Mouse (Mus musculus) embryonic facial prominence, embryonic 15.5 days (tissue): ENCODE data around the gene Fbxw7. TPM values are rescaled to one million over a fixed set of nuclear protein-coding genes. Genes with fewer than 3 reads are reported as not detected.
A peak's percentile ranks its signal among the peaks of the same experiment; 100 is the strongest.

Experiments
- ATAC-seq: fragments of 200-750 bp; cut with Nextera tagmentation; 2 replicates; pipeline ENCODE4 v1.8.0; 2017; ENCODE audit warnings: low read depth, moderate TSS enrichment; ENCODE audit not compliant: insufficient number of reproducible peaks, low FRiP score, low TSS enrichment
- H3K27ac ChIP-seq: fragments of 300-500 bp; sonication (generic); replicated peaks from 2 replicates; pipeline ENCODE4 v1.5.1; 2015; ENCODE audit warnings: mild to moderate bottlenecking, inconsistent platforms
- H3K27me3 ChIP-seq: fragments of 300-500 bp; sonication (generic); 2 replicates; pipeline ENCODE4 v1.6.1; 2015; ENCODE audit warnings: inconsistent platforms
- H3K36me3 ChIP-seq: fragments of 300-500 bp; sonication (generic); 2 replicates; pipeline ENCODE4 v1.6.1; 2015; ENCODE audit warnings: mild to moderate bottlenecking, inconsistent platforms
- H3K4me1 ChIP-seq: fragments of 300-500 bp; sonication (generic); 2 replicates; pipeline ENCODE4 v1.6.1; 2015; ENCODE audit warnings: inconsistent platforms
- H3K4me2 ChIP-seq: fragments of 300-500 bp; sonication (generic); replicated peaks from 2 replicates; pipeline ENCODE4 v1.6.1; 2015; ENCODE audit warnings: mild to moderate bottlenecking, inconsistent platforms
- H3K4me3 ChIP-seq: fragments of 300-500 bp; sonication (generic); replicated peaks from 2 replicates; pipeline ENCODE4 v1.5.1; 2015; ENCODE audit warnings: mild to moderate bottlenecking, inconsistent platforms
- H3K9ac ChIP-seq: fragments of 300-500 bp; sonication (generic); 2 replicates; pipeline ENCODE4 v1.6.1; 2015; ENCODE audit warnings: inconsistent platforms
- H3K9me3 ChIP-seq: fragments of 300-500 bp; sonication (generic); replicated peaks from 2 replicates; pipeline ENCODE4 v1.6.1; 2016; ENCODE audit warnings: inconsistent platforms
- WGBS: fragments of 180-500 bp; shearing (Covaris S2); methylation state at CpG from one replicate; pipeline ENCODE4 v1.1.7; 2015; 5-methylcytosine and 5-hydroxymethylcytosine counted together
- polyA plus RNA-seq: library from polyadenylated mRNA; unstranded; fragments of >200 nt; fragmentation: Nextera tagmentation; extraction: Ambion mirVana; gene quantifications from 2 replicates; pipeline ENCODE4 v1.2.1, GENCODE M21; 2015

Gene Fbxw7
- polyA plus RNA-seq, result 14.6 and 17.9 TPM in 2 replicates

DNA sequence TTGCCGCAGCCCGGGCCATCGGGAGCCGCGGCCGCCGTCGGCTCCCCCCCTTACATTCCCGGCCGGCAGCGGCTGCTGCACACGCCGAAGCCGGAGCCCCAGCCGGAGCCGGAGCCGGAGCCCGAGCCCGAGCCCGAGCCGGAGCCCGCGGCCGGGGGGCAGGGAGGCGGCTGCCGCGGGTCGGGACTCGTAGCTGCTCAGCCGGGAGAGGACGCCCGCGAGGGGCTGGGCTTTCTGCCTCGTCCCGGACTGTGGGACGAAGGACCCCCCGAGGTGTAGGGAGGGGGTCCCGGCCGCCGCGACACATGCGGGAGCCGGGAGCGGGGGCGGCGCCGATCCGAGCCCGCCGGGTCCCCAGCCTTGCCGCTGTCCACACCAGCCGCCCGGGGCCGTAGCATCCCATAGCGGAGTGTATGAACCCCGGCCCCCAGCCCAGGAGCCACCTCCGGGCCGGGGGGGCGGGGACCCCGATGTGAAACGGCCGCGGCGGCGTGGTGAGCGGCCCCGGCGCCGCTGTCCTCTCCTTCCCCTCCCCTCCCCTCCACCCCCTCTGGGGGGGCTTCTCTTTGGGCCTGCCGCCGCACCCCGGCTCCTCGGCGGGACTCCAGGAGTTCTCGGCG is at the start of gene Fbxw7:
TSS of gene Fbxw7 (plus strand) at position 507 of the 620 bp plus-strand sequence.
- Histone ChIP-seq H3K4me2 (peak within 1 kb of the TSS; percentile 91), H3K27ac (peak within 1 kb of the TSS; percentile 98), H3K9ac (peak within 1 kb of the TSS; percentile 91), H3K27me3 (no peaks in the 10 kb centered on the region), H3K4me1 (peaks cover 21% of the 10 kb centered on the region), H3K9me3 (no peaks in the 10 kb centered on the region), H3K36me3 (no peaks in the 10 kb centered on the region), H3K4me3 (peak within 1 kb of the TSS; percentile 98)
- peak; percentile 69 for ATAC-seq
- under 1% methylated on average over 55 of the region's 76 CpGs for WGBS

DNA sequence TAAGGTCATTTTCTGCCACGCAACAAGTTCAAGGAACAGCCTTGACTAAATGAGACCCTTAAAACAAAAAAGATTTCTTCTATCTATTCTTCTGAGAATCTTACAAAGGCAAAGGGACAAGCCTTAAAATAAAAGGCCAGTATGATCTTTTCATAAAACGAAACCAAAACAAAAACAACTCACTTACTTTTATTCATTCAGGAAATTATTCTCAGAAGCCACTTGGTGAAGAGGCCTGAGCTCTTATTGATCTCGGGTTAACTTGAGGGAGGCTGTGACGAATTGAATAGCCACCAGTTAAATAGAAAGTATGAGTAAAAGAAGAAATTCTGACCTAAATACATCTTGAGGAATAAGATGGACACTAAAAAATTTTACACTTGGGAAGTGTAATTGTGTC is 46.1 kb upstream of the Fbxw7 start:
- 86% methylated on average over 4 of the region's 4 CpGs for WGBS
- Histone ChIP-seq H3K4me1 (no peaks in the 10 kb centered on the region), H3K9me3 (no peaks in the 10 kb centered on the region), H3K4me2 (no peak overlapping the region), H3K27me3 (no peaks in the 10 kb centered on the region), H3K4me3 (no peak overlapping the region), H3K27ac (no peak overlapping the region), H3K9ac (no peak overlapping the region), H3K36me3 (no peaks in the 10 kb centered on the region)
- ATAC-seq, result no peak

DNA sequence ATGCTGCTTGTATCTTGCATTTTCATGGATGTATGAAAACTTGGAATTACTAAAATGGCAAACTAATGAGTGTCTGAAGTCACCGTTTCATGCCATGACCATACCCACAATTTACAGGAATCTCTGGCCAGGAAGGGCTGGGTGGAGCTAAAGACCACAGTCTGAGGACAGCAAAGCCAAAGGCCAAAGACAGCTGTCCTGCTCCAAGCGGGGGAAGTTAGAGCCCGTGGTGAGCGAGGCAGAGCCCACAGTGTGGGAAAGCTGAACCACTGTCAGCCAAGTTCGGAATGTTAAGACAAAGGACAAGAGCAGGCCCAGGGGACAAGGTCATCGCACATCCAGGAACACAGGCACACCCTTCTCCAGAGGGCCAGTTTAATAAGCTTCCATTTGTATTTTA is 45.7 kb upstream of the Fbxw7 start:
- Histone ChIP-seq H3K4me1 (no peaks in the 10 kb centered on the region), H3K27ac (no peak overlapping the region), H3K9ac (no peak overlapping the region), H3K9me3 (no peaks in the 10 kb centered on the region), H3K4me2 (no peak overlapping the region), H3K36me3 (no peaks in the 10 kb centered on the region), H3K27me3 (no peaks in the 10 kb centered on the region), H3K4me3 (no peak overlapping the region)
- 76% methylated on average over 6 of the region's 6 CpGs for WGBS
- no peak for ATAC-seq

DNA sequence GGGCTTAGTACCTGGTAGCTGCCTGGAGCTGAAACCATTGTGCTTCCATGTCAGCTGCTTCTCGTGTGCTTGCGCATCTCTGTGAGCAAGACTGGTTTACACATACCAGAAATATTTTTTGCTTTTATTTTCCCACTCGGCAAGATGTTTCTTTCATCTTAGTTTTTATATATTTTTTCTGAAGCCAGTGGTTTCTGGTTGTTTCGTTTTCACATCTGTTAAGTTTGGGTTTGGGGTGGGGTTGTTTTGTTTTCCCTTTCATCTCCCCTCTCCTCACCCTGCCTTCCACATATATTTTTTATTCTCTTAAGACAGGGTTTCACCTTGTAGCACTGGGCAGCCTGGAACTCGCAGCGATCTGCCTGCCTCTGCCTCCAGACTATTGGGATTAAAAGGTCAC is 44.5 kb upstream of the Fbxw7 start:
- H3K27me3 ChIP-seq, result no peaks in the 10 kb centered on the region
- no peak for ATAC-seq

DNA sequence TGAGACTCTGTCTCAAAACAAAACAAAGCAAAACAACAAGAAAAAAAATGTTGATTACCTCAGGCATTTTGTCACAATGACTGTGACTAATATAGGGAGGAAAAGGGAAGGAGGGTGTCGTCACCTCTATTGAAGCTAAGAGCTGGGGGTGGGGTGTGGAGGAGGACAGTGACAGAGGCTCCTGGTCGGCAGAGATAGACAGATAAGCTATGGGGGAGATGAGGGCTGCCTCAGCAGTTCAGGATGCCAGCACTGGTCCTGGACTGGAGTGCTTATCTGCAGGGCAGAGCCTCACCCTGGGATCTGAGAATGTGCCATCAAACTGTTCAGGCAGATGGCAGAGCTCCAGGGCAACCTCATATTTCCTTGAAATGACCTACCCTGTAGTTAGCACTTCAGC is 43.1 kb upstream of the Fbxw7 start:
- H3K27me3 ChIP-seq, result no peaks in the 10 kb centered on the region
- H3K4me3 ChIP-seq, result no peak overlapping the region
- H3K36me3 ChIP-seq, result no peaks in the 10 kb centered on the region
- ATAC-seq, result no peak
- WGBS, result 55% methylated on average over 2 of the region's 2 CpGs
- H3K27ac ChIP-seq, result no peak overlapping the region
- H3K9ac ChIP-seq, result no peak overlapping the region
- no peaks in the 10 kb centered on the region for H3K9me3 ChIP-seq
- no peak overlapping the region for H3K4me2 ChIP-seq
- H3K4me1 ChIP-seq, result peaks cover 17% of the 10 kb centered on the region

More for the DNA sequence above, 44.5 kb upstream of the Fbxw7 start:
- Histone ChIP-seq H3K4me3 (no peak overlapping the region), H3K4me1 (peaks cover 6% of the 10 kb centered on the region), H3K9ac (no peak overlapping the region), H3K36me3 (no peaks in the 10 kb centered on the region), H3K27ac (no peak overlapping the region), H3K9me3 (no peaks in the 10 kb centered on the region), H3K4me2 (no peak overlapping the region)
- 67% methylated on average over 6 of the region's 6 CpGs for WGBS

DNA sequence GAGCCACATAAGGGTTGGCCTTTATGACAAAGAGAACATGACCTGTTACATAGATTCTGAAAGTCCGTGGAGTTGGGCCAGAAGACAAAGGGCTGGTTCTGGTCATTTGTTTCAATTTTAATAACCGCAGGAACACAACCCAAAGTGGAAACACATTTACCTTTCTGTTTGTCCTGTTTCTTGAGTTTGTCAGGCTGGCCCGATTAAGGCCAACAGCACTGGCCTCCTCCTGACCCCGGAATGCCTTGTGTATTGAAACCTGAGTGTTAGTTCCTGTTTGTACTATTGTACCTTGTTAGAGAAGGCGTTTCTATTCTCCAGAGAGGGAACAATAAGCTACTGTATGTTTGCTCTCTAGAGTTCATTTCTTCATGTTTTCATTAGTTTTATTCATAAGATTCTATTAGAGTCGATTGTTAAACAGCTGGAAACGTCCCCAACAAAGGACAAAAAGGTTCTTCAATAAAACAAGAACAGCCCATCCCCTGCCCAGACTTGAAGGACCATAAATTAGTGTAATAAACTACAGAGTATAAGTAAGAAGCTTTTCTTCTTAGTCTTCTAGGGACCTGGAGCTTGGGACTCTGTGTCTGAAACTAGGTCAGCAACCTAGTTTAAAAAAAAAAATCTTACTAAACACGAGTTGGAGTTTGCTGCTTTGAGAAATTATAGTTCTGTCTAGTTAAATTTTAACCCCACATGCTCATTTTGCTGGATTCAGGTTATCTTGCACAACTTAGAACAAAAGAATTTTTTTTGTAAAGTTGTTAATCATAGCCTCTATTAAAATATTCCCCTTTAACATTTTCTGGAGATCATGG is 40.6 kb upstream of the Fbxw7 start:
- Histone ChIP-seq H3K4me2 (no peak overlapping the region), H3K4me1 (peaks cover 17% of the 10 kb centered on the region), H3K9ac (no peak overlapping the region), H3K36me3 (no peaks in the 10 kb centered on the region), H3K27ac (peak overlapping the region; percentile 86), H3K27me3 (no peaks in the 10 kb centered on the region), H3K9me3 (no peaks in the 10 kb centered on the region), H3K4me3 (no peak overlapping the region)
- 34% methylated on average over 8 of the region's 8 CpGs for WGBS
- ATAC-seq, result no peak

DNA sequence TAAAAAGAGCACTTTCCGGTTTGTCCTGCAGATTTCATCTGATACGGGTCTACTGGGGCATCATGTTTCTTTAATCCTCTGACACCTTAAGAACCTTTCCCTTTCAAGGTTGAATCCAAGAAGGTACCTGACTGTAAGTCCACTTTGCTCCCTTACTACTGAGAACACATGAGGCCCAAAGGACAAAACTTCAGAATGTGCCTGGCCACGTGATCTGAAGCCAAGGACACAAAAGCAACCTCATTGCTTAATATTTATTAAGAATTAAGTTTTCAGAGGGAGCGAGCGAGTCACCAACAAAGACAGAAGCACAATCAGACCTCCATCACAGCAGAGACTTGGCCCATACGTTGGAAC is 40.0 kb upstream of the Fbxw7 start:
- peak overlapping the region; percentile 86 for H3K27ac ChIP-seq
- 46% methylated on average over 6 of the region's 6 CpGs for WGBS
- no peaks in the 10 kb centered on the region for H3K9me3 ChIP-seq
- no peaks in the 10 kb centered on the region for H3K36me3 ChIP-seq
- H3K4me1 ChIP-seq, result peaks cover 17% of the 10 kb centered on the region
- H3K9ac ChIP-seq, result no peak overlapping the region
- no peaks in the 10 kb centered on the region for H3K27me3 ChIP-seq
- H3K4me2 ChIP-seq, result no peak overlapping the region
- no peak overlapping the region for H3K4me3 ChIP-seq
- ATAC-seq, result no peak

DNA sequence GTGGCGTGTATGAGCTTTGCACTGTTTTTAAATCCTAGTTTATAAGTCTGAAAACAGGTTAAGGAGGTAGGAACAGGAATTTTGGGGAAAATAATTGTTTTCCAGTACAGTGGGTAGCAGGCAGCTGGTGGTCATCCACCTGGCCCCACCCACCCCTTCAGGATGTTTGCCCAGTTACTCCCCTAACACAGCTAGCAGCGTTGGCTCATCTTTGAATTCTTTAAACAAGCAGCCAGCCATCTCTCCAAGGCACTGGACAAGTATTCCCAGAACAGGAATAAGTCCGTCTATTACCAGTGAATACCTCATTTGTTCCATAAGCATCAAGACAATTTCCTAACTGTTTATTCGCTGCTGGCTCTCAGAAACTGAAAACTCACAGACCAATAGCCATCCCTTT is 39.5 kb upstream of the Fbxw7 start:
- ATAC-seq, result peak; percentile 49; the same call in 1 of the 2 replicates
- no peaks in the 10 kb centered on the region for H3K27me3 ChIP-seq
- H3K4me3 ChIP-seq, result no peak overlapping the region
- peak overlapping the region; percentile 86 for H3K27ac ChIP-seq
- WGBS, result 29% methylated on average over 4 of the region's 4 CpGs
- peaks cover 17% of the 10 kb centered on the region for H3K4me1 ChIP-seq
- H3K9me3 ChIP-seq, result no peaks in the 10 kb centered on the region
- no peaks in the 10 kb centered on the region for H3K36me3 ChIP-seq
- no peak overlapping the region for H3K4me2 ChIP-seq
- H3K9ac ChIP-seq, result no peak overlapping the region

DNA sequence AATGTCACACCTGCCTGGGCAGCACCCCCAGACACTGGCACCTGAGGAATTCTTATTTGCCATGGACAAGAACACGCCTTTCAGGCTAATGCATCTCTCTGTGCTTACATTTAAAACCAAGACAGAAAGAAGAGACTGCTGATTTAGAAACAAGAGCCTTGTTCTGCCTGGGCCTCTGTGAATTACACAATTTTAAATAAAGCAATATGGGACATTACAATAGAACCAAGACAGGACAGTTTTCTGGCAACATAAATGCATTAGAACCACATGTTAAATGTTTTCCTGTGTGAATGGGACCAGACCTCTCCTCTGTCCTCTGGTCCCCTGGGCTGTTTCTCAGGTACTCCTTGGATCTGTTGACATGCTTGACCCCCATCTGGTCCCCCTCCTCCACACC is 39.0 kb upstream of the Fbxw7 start:
- Histone ChIP-seq H3K27ac (peak overlapping the region; percentile 86), H3K36me3 (no peaks in the 10 kb centered on the region), H3K4me1 (peaks cover 17% of the 10 kb centered on the region), H3K4me2 (0 out of 2 replicates have a peak overlapping the region, but pooled peaks have one; percentile 0), H3K9ac (no peak overlapping the region), H3K4me3 (no peak overlapping the region), H3K27me3 (no peaks in the 10 kb centered on the region), H3K9me3 (no peaks in the 10 kb centered on the region)
- ATAC-seq, result peak; percentile 71; the same call in 1 of the 2 replicates
- WGBS, result 20% methylated on average over 1 of the region's 1 CpGs

DNA sequence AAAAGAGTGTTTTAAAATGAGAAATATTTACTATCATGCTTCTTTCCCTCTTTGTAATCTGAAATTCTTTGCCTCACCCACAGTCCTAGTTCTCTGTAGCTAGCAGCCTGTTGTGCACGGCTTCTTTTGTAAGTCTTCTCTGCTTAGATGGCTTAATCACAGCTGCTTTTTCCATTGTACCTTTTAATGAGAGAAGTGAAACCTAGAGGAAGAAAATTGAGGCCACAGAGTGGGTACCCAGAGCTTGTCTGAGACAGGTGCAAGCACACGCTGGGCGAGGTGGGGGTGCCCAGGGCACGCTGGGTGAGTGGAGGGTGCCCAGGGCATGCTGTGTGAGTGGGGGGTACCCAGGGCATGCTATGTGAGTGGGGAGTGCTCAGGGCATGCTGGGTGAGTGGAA is 27.2 kb upstream of the Fbxw7 start:
- Histone ChIP-seq H3K27ac (no peak overlapping the region), H3K4me1 (no peaks in the 10 kb centered on the region), H3K27me3 (no peaks in the 10 kb centered on the region), H3K4me3 (no peak overlapping the region), H3K9ac (no peak overlapping the region), H3K36me3 (no peaks in the 10 kb centered on the region), H3K9me3 (no peaks in the 10 kb centered on the region), H3K4me2 (no peak overlapping the region)
- ATAC-seq, result peak; percentile 47; the same call in 1 of the 2 replicates
- 91% methylated on average over 4 of the region's 4 CpGs for WGBS

DNA sequence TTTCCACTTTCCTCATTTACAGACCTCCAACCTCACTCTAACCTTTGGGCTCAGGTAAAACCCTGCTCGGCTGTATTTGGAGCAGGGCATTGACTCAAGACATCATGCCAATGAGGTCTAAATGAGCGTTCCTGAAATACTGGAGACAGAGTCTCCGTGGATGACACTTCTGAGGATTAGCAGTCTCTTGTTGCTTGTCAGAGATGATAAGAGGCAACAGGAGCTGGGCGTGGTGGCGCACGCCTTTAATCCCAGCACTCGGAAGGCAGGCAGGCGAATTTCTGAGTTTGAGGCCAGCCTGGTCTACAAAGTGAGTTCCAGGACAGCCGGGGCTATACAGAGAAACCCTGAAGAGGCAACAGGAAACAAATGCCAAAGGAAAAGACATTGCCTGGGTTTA is 11.0 kb upstream of the Fbxw7 start:
- H3K27ac ChIP-seq, result no peak overlapping the region
- WGBS, result 66% methylated on average over 9 of the region's 9 CpGs
- H3K4me2 ChIP-seq, result no peak overlapping the region
- H3K36me3 ChIP-seq, result no peaks in the 10 kb centered on the region
- H3K9me3 ChIP-seq, result no peaks in the 10 kb centered on the region
- no peaks in the 10 kb centered on the region for H3K27me3 ChIP-seq
- no peak for ATAC-seq
- no peak overlapping the region for H3K9ac ChIP-seq
- no peak overlapping the region for H3K4me3 ChIP-seq
- no peaks in the 10 kb centered on the region for H3K4me1 ChIP-seq
